Mouse (Mus musculus) thymus, adult 2 months (tissue): ENCODE measurements around the gene St3gal6. TPM values are rescaled to one million over a fixed set of nuclear protein-coding genes. Genes with fewer than 3 reads are reported as not detected.

Experiments used
- DNase-seq: peaks from one replicate; pipeline ENCODE4 v3.0.0; 2021
- H3K27ac ChIP-seq: fragments of 200-500 bp; 2 replicates; pipeline ENCODE4 v1.5.1; 2012; ENCODE audit warnings: low read length, control low read depth; ENCODE audit not compliant: control insufficient read depth, insufficient read depth
- H3K27me3 ChIP-seq: fragments of 200-500 bp; 2 replicates; pipeline ENCODE4 v1.6.1; 2012; ENCODE audit warnings: mild to moderate bottlenecking, low read length, moderate library complexity, mixed read lengths; ENCODE audit not compliant: control insufficient read depth, insufficient read depth
- H3K36me3 ChIP-seq: fragments of 200-500 bp; 2 replicates; pipeline ENCODE4 v1.6.1; 2012; ENCODE audit warnings: mild to moderate bottlenecking, low read length, moderate library complexity; ENCODE audit not compliant: control insufficient read depth, insufficient read depth
- H3K4me1 ChIP-seq: fragments of 200-500 bp; replicated peaks from 2 replicates; pipeline ENCODE4 v1.6.1; 2012; ENCODE audit warnings: low read length; ENCODE audit not compliant: control insufficient read depth, insufficient read depth
- H3K4me3 ChIP-seq: fragments of 200-500 bp; 2 replicates; pipeline ENCODE4 v1.5.1; 2012; ENCODE audit warnings: mild to moderate bottlenecking, low read length, control low read depth, moderate library complexity; ENCODE audit not compliant: control insufficient read depth, insufficient read depth
- CTCF ChIP-seq: fragments of 200-500 bp; IDR thresholded peaks from 2 replicates; pipeline ENCODE4 v1.5.1; 2012; ENCODE audit warnings: mild to moderate bottlenecking, control low read depth, low read length, moderate library complexity, borderline replicate concordance; ENCODE audit not compliant: control insufficient read depth, poor library complexity, insufficient read depth; ENCODE audit errors: extremely low read depth
- POLR2A ChIP-seq: fragments of 200-500 bp; IDR thresholded peaks from 2 replicates; pipeline ENCODE4 v1.6.1; 2012; ENCODE audit warnings: mild to moderate bottlenecking, low read length, control low read depth, moderate library complexity; ENCODE audit not compliant: control insufficient read depth, poor library complexity, insufficient read depth; ENCODE audit errors: extremely low read depth
- WGBS: fragments of 180-500 bp; shearing (Covaris S2); methylation state at CpG from one replicate; pipeline ENCODE4 v1.1.7; 2018; 5-methylcytosine and 5-hydroxymethylcytosine counted together
- polyA plus RNA-seq: library from polyadenylated mRNA; depleted of rRNA; stranded (reverse); fragments of >200 nt; gene quantifications from 2 replicates; pipeline ENCODE4 v1.2.3, GENCODE M21; 2012

The St3gal6 gene
- polyA plus RNA-seq, 1 experiment, result 21.8 TPM

GRCm38 (mm10) chr16:58470841-58471240 is 53.2 kb downstream of the St3gal6 start:
- Histone ChIP-seq H3K27me3 (no peaks in the 10 kb centered on the region), H3K4me1 (no peaks in the 10 kb centered on the region), H3K4me3 (no peak overlapping the region), H3K36me3 (no peaks in the 10 kb centered on the region), H3K27ac (no peak overlapping the region)
- TF ChIP-seq POLR2A (no peak), CTCF (no peak)
- DNase-seq, result no peak
- 94% methylated on average over 4 of the region's 4 CpGs for WGBS

GRCm38 (mm10) chr16:58470061-58470460 is 54.0 kb downstream of the St3gal6 start:
- no peak for TF ChIP-seq CTCF
- TF ChIP-seq POLR2A, result no peak
- 95% methylated on average over 8 of the region's 8 CpGs for WGBS
- H3K4me1 ChIP-seq, result no peaks in the 10 kb centered on the region; the same call in 1 of the 2 replicates
- H3K36me3 ChIP-seq, result no peaks in the 10 kb centered on the region
- no peaks in the 10 kb centered on the region for H3K27me3 ChIP-seq
- H3K27ac ChIP-seq, result no peak overlapping the region
- no peak for DNase-seq
- no peak overlapping the region for H3K4me3 ChIP-seq

- no peaks in the 10 kb centered on the region for H3K36me3 ChIP-seq
- no peak overlapping the region for H3K4me3 ChIP-seq
These were observed 58.6 kb downstream of the St3gal6 start for GRCm38 (mm10) chr16:58465412-58465811.

GRCm38 (mm10) chr16:58464051-58464450 is 60.0 kb downstream of the St3gal6 start:
- no peaks in the 10 kb centered on the region for H3K27me3 ChIP-seq
- TF ChIP-seq CTCF (no peak), POLR2A (no peak)
- H3K4me1 ChIP-seq, result no peaks in the 10 kb centered on the region; the same call in 1 of the 2 replicates
- no peaks in the 10 kb centered on the region for H3K36me3 ChIP-seq
- no peak overlapping the region for H3K4me3 ChIP-seq
- WGBS, result 87% methylated on average over 14 of the region's 14 CpGs
- no peak for DNase-seq
- H3K27ac ChIP-seq, result no peak overlapping the region

More at GRCm38 (mm10) chr16:58465412-58465811, 58.6 kb downstream of the St3gal6 start:
- DNase-seq, result no peak
- Histone ChIP-seq H3K27ac (no peak overlapping the region), H3K27me3 (no peaks in the 10 kb centered on the region), H3K4me1 (no peaks in the 10 kb centered on the region; the same call in 1 of the 2 replicates)
- WGBS, result 82% methylated on average over 9 of the region's 9 CpGs
- TF ChIP-seq CTCF (no peak), POLR2A (no peak)

GRCm38 (mm10) chr16:58462519-58462918 is 61.5 kb downstream of the St3gal6 start:
- Histone ChIP-seq H3K27me3 (no peaks in the 10 kb centered on the region), H3K27ac (no peak overlapping the region), H3K4me1 (no peaks in the 10 kb centered on the region; the same call in 1 of the 2 replicates), H3K4me3 (no peak overlapping the region), H3K36me3 (no peaks in the 10 kb centered on the region)
- no peak for DNase-seq
- no peak for TF ChIP-seq POLR2A
- TF ChIP-seq CTCF, result no peak
- 92% methylated on average over 2 of the region's 2 CpGs for WGBS

GRCm38 (mm10) chr16:58461856-58462518 is 62.1 kb downstream of the St3gal6 start:
- no peak overlapping the region for H3K4me3 ChIP-seq
- WGBS, result 91% methylated on average over 2 of the region's 2 CpGs
- H3K36me3 ChIP-seq, result no peaks in the 10 kb centered on the region
- H3K27ac ChIP-seq, result no peak overlapping the region
- no peaks in the 10 kb centered on the region; the same call in 1 of the 2 replicates for H3K4me1 ChIP-seq
- no peak for DNase-seq
- H3K27me3 ChIP-seq, result no peaks in the 10 kb centered on the region
- TF ChIP-seq POLR2A, result no peak
- no peak for TF ChIP-seq CTCF
